Mouse (Mus musculus): ENCODE results near the gene Csnk1e. TPM values are rescaled to one million over a fixed set of nuclear protein-coding genes. Genes with fewer than 3 reads are reported as not detected.
A peak's percentile ranks its signal among the peaks of the same experiment; 100 is the strongest.

Gene Csnk1e
- total RNA-seq, 2 experiments from 2014 or later, result 79.6 to 81.4 TPM

DNA sequence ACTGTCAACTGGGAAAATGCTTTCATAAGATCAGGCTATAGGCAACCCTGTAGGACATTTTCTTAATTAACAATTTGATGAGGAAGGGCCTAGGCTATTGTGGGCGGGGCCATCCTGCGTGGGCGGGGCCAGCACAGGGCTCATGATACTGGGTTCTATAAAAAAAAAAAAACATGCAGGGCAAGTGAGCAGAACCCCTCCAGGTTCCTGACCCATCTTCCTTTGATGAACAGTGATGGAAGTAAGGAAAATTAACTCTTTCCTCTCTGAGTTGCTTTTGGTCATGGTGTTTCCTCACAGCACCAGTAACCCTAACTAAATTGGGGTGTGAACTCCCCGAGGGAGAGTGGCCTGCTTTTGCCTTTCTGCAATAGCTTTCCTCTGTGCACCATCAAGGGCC, 26.8 kb downstream of the Csnk1e start:
- intact Hi-C loops (cut with DNase I), result no loop called here
- DNase-seq, result no peak

DNA sequence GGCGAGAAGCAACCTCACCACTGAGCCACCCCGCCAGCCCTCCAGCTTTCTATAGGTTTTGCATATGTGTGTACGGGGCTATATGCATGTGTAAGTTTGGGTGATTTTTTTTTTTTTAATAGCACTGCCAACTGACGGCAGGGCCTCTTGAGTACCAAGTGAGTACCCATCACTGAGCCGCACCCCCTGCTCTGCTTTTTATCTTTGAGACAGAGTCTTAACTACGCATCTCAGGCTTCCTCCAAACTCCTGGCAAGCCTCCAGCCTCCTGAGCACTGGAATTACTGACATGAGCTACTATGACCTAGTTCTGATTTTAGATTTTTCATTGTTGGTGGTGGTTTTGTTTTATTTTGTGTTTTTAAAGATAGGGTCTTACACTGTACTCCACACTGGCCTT, 27.9 kb downstream of the Csnk1e start:
- intact Hi-C loops (cut with DNase I), result no loop called here
- DNase-seq, result no peak

DNA sequence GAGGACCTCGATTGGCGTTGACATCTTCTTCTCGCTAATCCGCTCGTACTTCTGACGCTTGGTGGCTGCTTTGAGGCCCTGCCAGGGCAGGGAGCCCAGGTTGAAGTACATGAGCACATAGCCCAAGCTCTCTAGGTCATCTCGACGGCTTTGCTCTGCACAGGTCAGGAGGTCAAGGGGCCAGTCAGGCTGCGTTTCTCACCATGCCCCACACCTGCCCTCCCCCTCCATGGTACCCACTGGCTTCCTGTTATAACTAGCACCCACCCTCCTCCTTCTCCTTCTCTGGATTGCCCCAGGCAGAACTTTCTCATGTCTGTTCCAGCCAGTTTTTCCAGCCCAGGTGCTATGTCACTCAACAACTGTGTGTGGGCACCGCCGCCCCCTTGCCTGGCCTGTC, 29.9 kb downstream of the Csnk1e start:
- DNase-seq, result peak in 1 of 2 experiments; percentile 37
- intact Hi-C loops (cut with DNase I), result no loop called here

DNA sequence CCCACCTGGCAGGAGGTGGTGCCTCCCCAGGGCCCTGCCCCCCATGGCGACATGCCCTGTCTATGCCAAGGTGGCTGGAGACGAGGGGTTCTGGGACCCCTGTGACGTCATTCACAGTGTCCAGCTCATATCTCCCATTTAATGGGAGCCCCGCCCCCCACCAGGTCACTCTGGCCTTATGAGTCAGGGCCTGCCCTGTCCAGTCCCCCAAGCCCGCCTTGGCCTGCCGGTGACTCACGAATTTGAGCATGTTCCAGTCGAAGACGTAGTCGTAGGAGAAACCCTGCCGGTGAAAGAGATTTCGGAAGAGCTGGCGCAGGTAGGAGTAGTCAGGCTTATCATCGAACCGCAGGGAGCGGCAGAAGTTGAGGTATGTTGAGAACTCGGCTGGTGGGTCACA, 30.8 kb downstream of the Csnk1e start:
- DNase-seq, result peak in 1 of 2 experiments; percentile 9
- intact Hi-C loops (cut with DNase I), result no loop called here

DNA sequence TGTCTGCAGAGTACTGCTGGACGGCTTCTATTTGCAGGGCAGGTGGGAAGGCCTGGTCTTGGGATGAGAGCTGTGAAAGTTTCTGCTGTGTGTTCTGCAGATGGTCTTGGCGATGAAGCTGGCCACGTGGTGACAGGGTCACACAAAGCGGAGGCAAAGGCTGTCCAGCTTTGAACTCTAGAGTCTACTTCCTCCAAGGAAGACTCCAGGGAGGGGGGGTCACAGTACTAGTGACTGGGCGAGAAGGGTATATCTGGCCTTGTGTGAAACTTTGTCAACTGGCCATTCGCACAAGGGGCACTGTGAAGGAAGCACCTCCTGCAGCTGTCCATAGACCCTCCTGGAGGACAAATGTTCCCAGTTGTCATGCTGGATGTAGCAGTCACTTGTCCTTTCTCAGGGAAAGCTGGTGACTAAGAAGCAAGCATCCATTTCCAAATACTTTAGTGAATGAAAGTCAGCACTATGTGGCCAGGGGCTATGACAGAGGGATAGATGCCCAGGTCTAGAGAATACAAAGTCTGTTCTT, 32.6 kb downstream of the Csnk1e start:
- no peak for DNase-seq
- intact Hi-C loops (cut with DNase I), result no loop called here

DNA sequence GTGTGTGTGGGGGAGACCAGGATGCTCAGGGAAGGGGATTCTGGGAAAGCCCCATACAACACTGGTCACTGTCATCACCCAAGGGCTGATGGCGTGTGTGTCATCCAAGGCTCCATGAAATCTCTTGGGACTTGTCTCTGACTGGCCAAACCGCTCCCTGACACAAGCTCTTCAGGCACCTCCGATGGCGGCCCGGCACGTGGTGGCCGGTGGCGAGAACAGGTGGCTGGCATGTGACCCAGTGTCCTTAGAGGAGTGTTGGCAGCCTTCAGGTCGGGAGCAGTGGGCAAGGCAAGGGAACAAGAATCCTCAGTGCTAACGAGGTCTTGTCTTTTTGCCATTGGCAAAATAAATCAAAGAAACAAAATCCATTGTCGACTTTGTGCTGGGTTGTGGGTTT, 36.7 kb downstream of the Csnk1e start:
- intact Hi-C loops (cut with DNase I), result no loop called here
- no peak for DNase-seq

DNA sequence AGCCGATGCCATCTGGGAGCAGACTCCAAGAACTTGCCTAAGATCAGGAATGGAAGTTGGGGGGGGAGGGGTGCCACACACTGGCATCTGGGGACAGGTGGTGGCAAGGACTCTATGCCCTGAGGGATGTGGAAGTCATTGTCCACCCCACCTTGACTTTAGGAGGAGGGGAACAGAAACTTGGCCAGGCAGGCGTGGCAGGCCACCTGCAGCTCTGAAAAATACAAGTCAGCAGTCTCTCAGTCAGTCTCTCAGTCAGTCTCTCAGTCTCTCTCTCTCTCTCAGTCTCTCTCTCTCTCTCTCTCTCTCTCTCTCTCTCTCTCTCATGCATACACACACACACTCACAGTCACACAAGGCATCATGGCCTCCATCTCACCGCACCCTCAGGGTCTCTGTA, 37.1 kb downstream of the Csnk1e start:
- DNase-seq, result no peak
- intact Hi-C loops (cut with DNase I), result no loop called here

DNA sequence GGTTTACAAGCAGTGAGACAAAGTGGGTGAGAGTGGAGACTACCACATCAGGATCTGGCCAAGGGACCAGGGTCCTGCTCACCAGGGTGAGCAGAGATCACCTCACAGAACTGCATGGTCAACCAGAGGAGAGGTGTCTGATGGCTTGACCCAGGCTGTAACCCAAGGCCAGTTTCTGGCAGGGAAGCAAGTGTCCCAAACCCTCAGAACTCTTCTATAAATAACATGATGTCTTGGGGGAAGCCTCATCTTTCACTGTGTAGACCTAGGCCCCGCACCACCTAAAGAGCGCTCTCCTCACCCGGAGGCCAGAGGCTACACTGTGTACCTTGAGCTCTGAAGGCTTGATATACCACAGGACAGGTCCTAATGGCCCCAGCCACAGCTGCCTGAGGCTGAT, 38.0 kb downstream of the Csnk1e start:
- intact Hi-C loops (cut with DNase I), result no loop called here
- no peak for DNase-seq

DNA sequence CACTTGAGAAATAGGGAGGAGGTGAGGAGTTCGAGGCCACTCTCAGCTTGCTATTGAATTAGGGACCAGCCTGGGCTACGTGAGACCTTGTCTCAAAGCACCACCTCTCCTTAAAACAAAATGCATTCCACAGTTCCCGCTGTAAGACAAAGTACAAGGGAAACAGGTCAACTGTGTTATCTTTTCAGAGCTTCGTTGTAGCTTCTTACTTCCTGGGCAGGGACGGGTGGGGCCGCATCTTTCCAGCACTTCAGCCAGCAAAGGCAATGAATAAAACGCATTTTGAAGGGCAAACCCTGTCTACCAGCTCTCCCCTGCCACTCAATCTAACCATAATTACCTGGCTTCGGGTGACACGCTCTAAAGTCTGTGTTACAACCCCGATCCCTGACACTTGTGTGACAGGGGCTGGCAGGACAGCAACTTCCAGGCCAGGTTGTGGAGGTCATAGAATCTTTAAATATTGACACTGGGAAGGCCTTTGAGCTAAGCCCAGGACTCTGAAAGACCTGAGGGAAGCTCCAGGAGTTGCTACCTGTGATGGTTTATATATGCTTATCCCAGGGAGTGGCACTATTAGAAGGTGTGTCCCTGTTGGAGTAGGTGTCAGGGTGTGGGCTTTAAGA, 38.8 kb downstream of the Csnk1e start:
- intact Hi-C loops (cut with DNase I), result no loop called here

DNA sequence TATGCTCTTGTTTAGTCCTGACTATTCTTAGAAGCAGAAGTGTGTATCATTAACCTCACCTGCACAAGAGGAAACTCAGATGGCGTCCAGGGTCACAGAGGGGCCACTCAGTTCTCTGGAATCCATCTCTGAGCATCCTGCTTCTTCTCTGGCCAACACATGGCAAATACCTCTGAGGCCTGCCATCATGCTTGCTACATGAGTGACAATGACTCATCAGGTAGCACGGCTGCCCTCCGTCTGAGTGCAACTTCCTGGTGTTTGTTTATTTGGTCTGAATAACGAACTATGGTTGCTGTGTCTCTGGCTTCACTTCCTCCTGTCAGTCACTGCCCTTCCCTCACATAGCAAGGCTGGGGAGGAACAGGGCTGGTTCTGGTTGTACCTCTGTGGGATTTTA, 40.9 kb downstream of the Csnk1e start:
- no peak for DNase-seq
- intact Hi-C loops (cut with DNase I), result no loop called here

More for the DNA sequence above, 38.8 kb downstream of the Csnk1e start:
- DNase-seq, result no peak

DNA sequence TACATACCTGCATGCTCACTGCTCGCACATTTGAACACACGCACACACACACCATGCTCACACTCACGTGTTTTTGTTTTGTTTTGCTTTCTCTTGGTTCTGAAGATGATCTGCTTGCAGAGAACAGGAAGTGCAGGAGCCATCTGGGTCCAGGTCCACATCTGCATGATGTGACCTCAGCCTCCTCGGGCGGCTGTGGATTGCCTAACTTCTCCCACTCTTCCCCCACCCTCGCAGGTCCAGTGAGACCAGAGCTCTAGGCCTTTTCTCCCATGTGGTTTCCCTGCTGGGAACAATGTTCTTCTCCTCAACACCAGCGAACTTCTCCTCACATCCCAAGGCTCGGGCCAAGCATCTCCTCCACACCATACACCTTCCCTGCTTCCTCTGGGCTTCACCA, 41.6 kb downstream of the Csnk1e start:
- intact Hi-C loops (cut with DNase I), result no loop called here
- DNase-seq, result no peak

DNA sequence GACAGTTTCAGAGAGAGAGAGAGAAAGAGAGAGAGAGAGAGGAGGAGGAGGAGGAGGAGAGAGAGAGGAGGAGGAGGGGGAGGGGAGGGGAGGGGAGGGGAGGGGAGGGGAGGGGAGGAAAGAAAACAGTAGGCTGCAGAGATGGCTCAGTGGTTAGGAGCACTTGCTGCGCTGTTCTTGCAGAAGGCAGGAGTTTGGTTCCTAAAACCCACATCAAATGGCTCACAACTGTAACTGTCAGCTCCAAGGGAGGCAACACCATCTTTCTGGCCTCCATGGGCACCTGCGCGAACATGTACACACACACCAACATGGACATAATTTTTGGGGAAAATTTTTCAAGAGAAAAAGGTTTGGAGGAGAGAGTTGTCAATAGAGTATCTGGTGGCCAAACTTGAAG, 42.2 kb downstream of the Csnk1e start:
- no peak for DNase-seq
- intact Hi-C loops (cut with DNase I), result no loop called here

DNA sequence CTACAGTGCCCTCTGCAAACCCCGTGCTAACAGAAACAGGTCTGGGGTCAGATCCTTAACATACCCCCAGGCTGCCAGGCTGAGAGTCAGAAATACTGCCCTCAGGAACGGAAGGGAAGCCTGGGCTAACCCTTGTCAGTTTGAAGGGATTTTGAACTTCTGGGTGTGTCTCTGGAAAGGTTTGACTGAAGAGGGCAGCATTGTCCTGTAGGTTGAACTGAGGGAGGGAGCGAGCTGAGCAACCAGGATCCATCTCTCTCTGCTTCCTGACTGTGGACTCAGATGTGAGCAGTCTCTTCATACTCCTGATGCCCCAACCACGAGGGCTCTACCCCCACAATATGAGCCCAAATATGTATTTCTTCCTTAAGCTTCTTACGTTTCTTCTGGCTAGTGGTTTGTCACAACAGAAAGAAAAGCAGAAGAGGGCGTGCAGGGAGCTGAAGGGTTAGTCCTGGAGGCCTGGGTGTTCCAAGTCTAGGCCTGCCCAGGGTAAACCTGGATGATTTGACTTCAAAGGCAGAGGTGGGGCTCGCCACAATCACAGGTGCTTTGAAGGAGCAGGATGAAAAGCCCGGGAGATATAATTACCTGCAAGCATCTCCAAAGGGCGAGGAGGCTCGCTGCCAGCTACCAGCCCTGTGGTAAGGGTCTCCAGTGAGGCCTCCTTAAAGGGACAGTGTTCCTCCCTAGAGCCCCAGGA, 43.9 kb downstream of the Csnk1e start:
- DNase-seq, result no peak
- intact Hi-C loops (cut with DNase I), result loop anchor here (2.0 kb wide), 1 partner anchor 55 kb away; no protein-coding TSS in a partner anchor

DNA sequence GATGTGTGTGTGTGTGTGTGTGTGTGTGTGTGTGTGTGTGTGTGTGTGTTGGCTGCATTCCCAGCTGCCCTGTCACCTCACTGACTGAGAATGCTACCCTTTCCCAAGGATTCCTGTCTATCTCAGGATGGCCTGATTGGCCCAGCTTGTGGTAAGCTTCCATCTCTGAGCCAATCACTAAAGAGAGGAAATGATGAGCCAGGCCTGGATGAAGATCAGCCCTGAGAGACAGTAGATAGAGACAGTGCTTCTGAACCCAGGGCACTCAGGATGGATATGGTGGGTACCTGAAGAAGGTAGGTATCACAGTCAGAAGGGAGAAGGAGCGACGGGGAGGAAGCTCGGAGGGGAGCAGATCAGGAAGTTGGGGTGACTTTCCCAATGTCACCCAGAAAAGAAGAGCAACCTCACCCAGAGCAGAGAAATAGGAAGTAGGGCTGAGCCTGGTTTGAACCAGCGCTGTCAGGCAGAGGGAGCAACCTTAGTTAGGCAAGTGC, 46.2 kb downstream of the Csnk1e start:
- DNase-seq, result no peak
- intact Hi-C loops (cut with DNase I), result no loop called here

DNA sequence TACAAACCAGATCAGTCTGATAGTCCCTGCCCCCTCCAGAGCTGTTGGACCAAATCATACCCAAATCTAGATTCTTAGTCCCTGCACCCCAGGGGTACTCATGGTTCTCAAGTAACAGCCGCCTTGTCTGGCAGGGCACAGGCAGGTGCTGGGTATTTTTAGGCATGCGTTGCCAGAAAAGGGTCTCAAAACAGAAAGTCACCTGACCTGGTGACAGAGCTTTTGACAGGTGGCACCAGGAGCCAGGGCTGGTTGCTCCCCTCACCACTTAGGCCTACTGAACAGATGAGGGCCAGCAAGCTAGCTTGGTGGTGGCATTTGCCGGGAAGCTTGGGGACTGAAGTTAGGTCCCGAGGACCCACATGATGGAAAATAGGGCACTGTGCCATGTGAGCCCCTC, 48.8 kb downstream of the Csnk1e start:
- no peak for DNase-seq
- intact Hi-C loops (cut with DNase I), result no loop called here

DNA sequence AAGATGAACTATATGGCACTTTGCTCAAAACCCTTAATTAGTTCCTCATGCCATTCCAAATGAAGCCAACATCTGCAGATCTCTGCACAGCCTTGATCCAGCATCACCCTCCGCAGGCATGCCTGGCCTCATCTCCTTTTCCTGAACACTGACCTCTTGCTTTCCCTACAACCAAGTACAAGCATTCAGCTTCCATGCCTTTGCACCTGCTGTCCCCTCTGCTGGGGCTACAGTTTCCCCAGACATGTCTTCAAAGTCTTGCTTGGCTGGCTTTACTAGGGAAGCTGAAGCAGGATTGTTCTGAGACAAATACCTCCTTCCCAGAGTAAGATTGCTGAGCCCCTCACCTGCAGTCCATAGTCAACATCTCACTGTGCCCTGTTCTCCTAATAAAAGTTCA, 51.1 kb downstream of the Csnk1e start:
- intact Hi-C loops (cut with DNase I), result no loop called here
- DNase-seq, result no peak

DNA sequence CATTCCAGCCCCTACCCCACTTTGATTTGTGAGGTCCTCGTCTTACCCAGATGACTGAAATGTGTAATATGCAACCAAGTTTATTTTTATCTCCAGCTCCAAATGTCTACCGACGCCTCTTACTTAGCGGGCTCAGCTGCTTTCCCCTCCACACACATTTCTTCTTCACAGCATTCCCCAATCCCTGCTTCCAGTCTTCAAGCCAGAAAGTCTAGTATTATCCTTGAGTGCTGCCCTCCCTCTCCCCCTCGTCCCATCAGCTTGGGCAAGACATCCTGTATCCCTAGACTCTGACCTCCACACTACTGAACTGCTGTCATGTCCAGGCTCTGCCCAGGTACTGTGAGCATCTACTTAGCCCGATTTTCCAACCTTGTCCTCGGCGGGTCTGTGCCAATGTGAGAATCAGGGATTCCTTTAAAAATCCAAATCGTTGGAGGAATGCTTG, 51.6 kb downstream of the Csnk1e start:
- intact Hi-C loops (cut with DNase I), result no loop called here
- DNase-seq, result peak in 1 of 2 experiments; percentile 34

DNA sequence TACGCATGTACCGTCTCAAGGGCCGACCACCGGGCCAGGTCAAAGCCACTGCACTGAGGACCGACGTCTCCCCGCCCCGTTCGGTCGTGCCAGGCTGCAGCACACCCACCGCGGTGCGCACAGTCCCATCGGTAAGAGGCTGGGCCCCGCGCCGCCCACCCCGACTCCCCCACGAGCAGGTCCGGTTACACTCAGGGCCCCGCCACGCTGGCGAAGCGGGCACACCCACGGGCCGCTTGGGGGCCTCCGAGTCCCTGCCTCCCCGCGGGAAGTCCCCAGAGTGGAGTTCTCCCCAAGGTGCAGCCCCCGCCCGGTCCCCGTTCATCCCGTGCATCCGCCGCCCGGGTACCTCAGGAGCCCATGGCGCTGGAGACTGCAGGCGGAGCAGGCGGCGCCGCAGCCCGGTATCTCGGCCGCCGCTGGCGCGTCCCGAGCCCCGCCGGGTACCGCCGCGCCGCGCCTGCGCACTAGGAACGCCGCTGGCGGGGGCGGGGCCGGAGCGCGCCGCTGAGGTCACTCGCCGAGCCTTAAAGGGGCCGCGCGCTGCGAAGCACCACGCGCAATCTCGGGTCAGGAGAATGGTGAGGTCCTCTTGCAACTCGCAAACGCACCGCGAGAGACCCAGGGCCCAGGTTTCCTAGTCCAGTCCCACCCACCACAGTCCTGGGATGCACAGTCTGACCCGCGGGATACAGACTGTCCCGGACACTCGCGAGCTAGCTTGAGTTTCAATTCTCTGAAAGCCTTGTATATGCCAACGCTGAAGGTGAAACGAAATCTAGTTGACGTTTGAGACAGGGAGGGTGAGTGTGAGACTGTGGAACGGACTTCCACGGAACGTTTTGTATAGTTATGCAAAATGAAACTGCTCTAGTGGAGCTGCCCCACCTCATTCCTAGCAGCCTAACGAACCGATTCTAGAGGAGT, 52.3 kb downstream of the Csnk1e start, which contains the start of gene Tmem184b:
Tmem184b (minus strand) TSS at position 734 of the 927 bp plus-strand sequence.
- intact Hi-C loops (cut with DNase I), result no loop called here
- DNase-seq, result peak; percentile 92

DNA sequence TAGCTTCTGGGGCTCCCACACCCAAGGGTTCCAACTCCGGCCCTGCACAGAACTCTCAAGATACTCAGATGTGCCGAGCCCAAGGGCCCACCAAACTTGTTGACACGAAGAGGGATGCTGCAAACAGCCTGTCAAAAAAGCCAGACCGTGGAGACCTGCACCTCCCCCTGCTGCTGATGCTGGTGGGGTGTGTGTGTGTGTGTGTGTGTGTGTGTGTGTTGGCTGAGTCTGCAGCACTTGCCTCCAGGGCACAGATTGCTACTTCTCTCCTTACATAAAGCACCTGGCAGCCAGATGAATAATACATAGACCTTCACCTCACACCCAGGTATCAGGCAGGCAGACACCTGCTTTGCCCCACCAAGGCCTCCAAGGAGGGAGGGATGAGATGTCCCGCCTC, 53.2 kb downstream of the Csnk1e start:
- intact Hi-C loops (cut with DNase I), result no loop called here
- DNase-seq, result no peak

DNA sequence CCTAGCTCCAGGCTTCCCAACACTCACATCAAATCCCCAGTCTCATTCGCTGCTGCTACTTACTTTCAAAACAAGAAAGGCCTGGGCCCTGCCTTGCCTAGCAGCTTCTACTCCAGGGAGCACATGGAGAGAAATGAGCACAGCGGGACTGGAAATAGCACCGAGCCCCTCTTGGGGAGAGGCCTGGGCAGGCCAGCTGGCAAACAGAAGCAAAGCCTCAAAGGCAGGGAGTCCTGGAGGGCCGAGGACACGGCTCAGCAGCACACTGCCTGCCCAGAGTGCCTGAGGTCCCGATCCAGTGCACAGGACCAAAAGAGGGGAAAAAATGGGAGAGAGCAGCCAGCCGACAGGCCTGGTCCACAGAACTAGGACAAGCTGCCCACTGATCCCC, 54.4 kb downstream of the Csnk1e start:
- intact Hi-C loops (cut with DNase I), result loop anchor here (2.0 kb wide), 1 partner anchor 36 kb away; no protein-coding TSS in a partner anchor
- DNase-seq, result peak; percentile 64 to 65
